Mouse (Mus musculus) C2C12 (cell line): ENCODE measurements around the gene Kirrel3.

Experiments
- CTCF ChIP-seq: IDR thresholded peaks from one replicate; pipeline ENCODE4 v1.5.1; 2011; ENCODE audit not compliant: control insufficient read depth, insufficient read depth, insufficient read length
- MYOD1 ChIP-seq: IDR thresholded peaks from one replicate; pipeline ENCODE4 v1.6.1; 2011; ENCODE audit warnings: low read depth; ENCODE audit not compliant: control insufficient read depth, insufficient read length
- USF1 ChIP-seq: IDR thresholded peaks from one replicate; pipeline ENCODE4 v1.6.1; 2011; ENCODE audit warnings: low read depth, mild to moderate bottlenecking, control low read depth, moderate library complexity

GRCm38 (mm10) chr9:34923134-34923931, 437.6 kb downstream of the Kirrel3 start:
- TF ChIP-seq USF1 (no peak), CTCF (no peak), MYOD1 (no peak)
